Mouse (Mus musculus) frontal cortex, postnatal 36 days (tissue): ENCODE results near the gene Lef1.

Experiments used
- DNase-seq, 2 experiments: peaks; one replicate each; pipeline ENCODE4 v3.0.0; 2022; ENCODE audit warnings: low spot score in 2 of 2

The Lef1 gene

DNA sequence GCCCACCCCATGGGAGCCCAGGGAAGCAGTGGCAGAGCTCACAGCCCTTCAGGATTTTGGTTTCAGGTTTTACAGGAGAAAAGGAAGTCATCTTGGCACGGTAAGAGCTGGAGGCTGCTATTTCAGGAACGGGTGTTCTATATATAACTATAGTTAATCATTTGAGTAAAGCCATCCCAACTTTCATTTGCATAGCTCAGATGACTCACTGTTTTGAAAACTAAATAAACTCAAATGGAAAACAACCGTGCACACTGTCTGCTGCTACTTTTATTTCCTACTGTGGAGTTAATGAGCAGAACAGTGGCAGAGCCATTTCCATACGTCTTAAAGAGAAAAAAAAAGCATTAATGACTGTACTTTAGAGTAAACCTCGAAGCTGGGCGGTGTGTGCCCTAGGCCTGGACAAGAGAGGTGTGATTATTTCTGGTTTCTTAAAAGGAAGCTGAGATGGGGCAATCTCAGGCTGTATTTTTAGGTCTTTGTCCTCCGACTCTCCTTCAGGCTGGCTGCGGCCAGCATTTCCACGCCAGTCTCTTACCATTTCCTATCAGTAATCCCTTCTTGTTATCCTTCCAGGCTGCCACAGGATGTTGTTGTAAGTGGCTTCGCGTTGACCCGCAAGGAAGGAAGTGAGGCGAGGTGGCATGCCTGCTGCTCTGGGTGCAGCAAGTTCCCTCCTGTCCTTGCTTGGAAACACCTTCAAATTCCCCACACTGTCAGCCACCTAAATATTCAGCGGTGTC lies 29.2 kb downstream of the Lef1 start:
- DNase-seq, result peak; percentile 19 to 21

DNA sequence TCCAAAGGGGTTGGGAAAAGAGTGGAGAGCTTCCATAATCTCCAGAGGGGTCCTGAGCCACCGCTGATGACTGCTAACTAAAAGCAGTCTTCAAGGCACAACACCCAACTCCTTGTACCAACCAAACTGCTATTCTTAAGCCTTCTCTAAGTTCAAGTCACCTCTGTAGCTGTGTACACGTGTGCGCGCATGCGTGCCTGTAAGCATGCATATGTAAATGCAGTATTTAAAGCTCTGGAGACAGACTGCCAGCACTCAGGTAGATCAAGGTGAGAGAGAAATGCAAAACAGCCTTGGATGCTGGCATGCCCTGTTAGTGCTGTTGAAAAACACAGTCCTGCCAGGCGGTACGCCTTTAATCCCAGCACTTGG lies 29.8 kb downstream of the Lef1 start:
- DNase-seq, result no peak

GRCm38 (mm10) chr3:131141546-131141945 lies 31.3 kb downstream of the Lef1 start:
- no peak for DNase-seq

GRCm38 (mm10) chr3:131144250-131144649 lies 34.0 kb downstream of the Lef1 start:
- DNase-seq, result no peak

DNA sequence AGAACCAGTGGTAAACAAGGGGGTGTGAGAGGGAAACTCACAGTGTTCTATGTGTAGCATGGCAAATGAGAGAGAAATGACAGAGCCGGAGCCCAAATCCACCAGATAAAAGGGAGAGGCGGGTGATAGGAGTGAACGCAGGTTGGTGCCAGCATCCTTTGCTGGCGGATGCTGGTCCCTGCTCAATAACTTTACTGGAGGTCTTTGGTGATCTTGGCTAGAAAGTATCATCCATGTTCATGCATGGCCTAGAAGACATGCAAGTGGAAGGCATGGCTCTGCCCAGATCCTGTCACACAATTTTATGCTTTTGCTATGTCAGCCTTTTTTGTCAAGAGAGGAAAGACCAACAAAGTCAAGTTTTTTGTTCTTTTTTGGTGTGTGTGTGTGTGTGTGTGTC lies 42.6 kb downstream of the Lef1 start:
- no peak for DNase-seq

DNA sequence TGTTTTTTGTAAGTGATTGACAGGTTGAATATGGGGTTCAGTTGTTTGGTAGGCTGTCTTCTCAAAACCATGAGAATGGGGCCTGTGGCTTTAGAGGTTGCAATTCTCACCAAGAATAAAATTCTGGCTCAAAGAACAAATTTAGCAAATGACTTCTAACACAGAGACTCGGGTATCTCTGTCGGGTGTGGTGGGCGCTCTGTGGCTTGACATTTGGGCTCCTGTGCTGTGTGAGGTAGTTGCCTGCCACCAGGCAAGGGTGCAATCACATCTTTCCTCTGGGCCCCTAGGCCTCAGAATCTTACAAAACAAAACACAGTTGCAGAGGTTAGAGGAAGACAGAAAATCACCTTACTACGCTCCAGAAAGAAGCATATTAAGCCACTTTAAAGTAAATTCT lies 43.6 kb downstream of the Lef1 start:
- DNase-seq, result no peak

DNA sequence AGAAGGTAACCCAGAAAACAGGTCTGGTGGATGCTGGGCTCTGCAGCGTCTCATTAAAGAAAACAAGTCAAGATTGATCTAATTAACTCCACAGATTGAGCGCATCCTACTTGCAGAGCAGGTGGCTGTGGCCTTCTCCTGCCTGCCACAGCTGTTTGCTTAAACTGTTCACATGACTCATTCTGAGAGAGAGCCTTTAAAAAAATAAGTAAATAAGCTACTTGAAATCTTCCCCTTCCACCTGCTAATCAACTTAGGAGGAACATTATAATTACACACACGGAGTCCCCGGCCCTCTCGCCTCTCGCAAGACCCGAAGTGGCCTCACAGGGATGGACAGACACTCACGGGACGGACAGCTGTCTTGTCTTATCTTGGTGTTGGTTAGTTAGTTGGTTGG lies 44.3 kb downstream of the Lef1 start:
- DNase-seq, result no peak

DNA sequence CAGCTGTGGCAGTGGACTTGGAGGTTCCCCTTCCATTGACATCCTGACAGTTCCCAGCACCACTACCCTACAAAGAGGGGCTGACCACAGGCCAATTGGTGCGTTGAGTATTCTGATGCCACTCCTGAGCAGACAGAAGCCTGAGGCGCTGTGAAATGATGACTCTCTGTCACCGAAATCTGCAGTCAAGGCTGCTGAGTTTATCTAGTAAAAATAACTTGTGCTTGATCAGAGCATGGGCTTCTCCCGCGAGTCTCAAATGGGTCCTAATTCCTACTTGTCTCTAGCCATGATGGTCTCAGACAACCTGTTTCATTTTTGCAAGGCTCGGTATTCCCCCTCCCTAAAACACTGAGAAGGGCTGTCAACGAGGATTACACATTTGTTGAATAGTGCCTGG lies 44.8 kb downstream of the Lef1 start:
- DNase-seq, result no peak

DNA sequence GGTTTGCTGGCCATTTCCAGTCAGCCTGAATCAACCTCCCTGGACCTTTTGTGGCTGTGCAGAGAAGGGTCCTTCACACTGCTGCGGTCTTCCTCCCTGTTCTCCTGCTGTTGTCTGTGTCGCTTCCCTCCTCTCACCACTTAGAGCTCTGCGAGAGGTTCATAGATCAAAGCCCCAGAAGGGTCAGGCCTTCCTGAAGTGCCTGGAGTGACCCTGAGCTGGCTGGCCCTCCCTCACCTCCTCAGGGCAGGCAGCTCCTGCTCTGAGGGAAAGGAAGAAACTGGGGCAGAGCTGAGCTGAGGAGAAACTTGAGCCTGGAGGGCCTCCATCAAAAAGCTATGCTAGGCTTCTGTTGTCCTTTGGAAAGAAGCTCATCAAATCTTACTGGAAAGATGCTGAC lies 45.4 kb downstream of the Lef1 start:
- no peak for DNase-seq

DNA sequence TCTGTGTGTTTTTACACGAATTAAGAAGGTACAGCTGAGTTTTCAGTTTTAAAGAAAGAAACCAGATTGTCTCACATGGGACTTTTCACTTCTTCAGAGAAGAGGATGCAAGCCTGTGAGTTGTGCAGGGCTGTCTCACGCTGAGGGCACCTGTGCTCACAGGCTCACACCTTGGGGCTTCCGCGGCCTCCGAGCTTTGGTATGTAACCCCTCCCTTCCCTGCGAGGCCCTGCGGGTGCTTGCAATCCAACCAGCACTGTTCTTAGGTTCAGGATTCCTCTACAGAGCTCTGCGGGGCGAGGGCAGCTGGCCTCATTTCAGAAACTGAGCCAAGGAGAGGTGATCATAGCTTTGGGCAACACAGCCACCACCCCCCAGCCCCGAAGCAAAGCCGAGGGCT lies 46.1 kb downstream of the Lef1 start:
- no peak for DNase-seq

DNA sequence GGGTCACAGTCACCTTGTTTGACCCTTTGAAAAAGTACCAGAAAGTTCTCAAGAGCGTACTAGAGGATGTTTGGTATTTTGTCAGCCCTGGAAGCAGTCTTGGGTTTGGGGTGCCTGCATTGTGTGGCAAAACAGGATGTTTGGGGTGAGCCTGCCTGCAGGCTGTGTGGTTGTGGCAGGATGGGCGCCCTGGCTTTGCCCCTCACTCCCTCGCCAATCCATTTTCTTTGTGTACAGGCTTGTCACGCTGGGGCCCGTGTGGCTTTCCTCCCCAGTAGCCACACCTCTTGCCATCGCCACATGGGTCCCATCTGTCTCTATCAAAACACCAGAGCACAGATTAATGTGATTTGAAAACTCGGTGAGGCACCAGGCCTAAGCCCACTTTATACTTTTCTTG lies 47.2 kb downstream of the Lef1 start:
- DNase-seq, result no peak

DNA sequence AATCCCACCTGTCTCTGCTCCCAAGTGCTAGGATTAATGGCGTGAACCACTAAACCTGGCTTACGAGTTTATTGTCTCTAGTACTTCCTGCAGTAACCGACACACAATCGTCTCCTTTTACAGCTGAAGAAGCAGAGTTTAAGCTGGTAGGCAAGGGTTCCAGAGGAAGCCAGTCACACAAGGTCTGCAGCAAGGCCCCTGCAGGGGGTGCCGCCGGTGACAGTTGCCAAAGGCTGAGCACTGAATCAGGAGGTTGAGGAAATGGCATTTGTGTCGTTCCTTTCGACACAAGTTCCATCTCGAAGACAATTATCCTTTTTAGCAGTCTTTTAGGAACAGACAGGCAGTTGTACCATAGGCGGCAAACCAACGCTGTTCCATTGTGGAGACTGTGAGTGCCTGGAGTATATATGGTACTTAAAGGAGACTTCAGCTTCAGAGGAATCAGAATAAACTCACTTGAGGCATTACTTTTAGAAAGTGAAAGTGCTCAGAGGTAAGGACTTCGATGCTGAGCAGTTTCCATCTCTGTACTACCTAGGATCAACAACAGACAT lies 49.0 kb downstream of the Lef1 start:
- DNase-seq, result no peak

- no peak for DNase-seq
Observed at GRCm38 (mm10) chr3:131159881-131160615, 49.8 kb downstream of the Lef1 start.

GRCm38 (mm10) chr3:131160921-131161320 lies 50.6 kb downstream of the Lef1 start:
- DNase-seq, result no peak

DNA sequence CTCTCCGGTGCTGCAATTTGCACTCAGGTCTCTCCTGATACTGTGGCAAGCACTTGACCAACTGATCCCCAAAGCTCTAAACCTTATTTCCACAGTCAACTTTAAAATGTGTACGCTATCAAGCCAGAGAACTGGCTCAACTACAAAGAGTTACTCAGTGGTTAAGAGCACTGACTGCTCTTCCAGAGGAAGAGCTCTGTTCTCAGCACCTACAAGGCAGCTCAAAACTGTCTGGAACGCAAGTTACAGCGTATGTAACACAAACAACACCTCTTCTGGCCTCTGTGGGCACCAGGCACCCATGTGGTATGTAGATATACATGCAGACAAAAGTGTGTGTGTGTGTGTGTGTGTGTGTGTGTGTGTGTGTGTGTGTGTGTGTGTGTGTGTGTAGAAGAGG lies 57.5 kb downstream of the Lef1 start:
- DNase-seq, result no peak

GRCm38 (mm10) chr3:131169161-131169560 lies 58.9 kb downstream of the Lef1 start:
- DNase-seq, result no peak

DNA sequence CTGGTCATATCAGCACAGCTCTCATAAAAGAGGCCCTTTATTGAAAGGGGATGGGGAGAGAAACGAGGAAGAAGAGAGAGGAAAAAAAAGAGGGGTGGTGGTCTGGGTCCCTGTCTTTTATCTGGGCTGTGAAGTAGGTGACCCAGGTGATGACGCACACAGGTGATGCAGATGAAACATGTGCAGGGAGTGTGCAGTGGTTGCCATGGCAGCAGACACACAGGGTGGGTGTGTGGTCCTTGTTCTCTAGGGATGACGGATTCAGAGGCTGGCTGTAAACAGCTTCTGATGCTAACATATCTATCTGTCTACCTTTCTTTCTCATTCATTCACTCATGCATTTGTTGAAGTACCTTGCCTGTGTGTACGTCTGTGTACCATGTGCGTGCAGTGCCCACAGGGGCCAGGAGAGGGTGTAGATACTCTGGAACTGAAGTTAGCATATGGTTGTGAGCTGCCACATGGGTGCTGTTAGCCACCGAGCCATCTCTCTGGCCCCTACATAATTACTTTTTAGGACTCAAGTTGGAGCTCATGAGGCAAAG lies 59.9 kb downstream of the Lef1 start:
- DNase-seq, result no peak

DNA sequence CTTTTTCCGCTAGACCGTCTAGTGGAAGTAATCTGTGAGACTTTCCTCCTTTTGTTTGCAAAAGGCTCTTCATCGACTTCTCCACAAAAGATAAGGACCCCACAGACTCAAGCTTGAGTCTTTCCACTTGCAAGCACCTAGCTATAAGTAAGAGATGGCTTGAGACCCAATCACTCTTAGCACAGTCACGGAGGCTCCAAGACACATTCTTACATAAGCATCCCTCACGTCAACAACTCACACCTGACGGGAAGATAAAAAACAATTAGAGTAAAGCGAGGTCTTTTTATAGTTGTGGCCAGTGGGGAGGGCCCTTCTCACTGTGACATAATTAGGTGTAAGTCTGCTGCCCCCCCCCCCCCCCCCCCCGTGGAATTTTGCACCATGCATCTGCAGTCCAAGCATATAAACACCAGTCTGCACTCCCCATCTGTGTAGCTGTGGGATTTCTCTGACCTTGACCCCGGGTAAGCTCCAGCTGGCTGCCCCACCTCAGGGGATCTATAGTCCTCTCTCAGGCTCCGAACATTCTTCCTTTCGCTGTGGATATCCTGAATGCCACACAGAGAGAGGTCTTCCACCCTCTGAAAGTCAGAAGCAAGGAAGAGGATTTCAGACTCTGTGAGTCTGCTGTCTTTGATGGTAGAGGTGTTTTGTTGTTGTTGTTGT lies 61.2 kb downstream of the Lef1 start:
- no peak for DNase-seq

DNA sequence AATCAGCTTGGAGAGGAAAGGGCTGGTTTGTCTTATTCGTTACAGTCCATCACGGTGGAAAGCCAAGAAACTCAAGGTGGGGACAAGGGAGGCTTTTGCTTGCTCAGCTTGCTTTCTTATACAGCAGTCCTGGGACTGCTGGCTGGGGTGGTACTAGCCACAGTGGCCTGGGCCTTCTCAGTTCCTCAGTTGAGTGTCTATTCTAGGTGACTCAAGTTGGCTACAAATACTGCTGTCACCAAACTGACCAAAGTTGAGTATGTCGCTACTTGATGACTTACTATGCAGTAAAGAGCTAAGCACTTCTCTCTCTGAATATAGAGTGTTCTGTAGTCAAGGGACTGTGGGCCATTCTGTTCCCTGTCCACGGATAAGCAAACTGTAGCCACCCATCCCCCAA lies 62.0 kb downstream of the Lef1 start:
- DNase-seq, result no peak

- DNase-seq, result no peak
Observed at GRCm38 (mm10) chr3:131181006-131181405, 70.7 kb downstream of the Lef1 start.

GRCm38 (mm10) chr3:131182158-131182557 lies 71.9 kb downstream of the Lef1 start:
- no peak for DNase-seq

GRCm38 (mm10) chr3:131186193-131186592 lies 75.9 kb downstream of the Lef1 start:
- DNase-seq, result no peak
